In genomic region chr2:20167073-20167472, GRCm38 (mm10) we compare ENCODE assay signal across 11 mouse cellular contexts.
DNase-seq lines count a peak whose midpoint lies in the region; TF ChIP-seq lines count a peak whose summit lies in the region.
"Had no signal": no experiment of that assay in that cellular context is flagged by ENCODE, and none has a peak within 500 bp of the region (broad histone marks: within the 10 kb centered on the region; RNA-seq: fewer than 3 reads in every experiment).

No protein-coding gene starts in this region.

- no peak for TF ChIP-seq CTCF in heart, adult 2 months (IDR thresholded peaks at IDR 0.05)

- no peak for TF ChIP-seq EP300 in heart, adult 2 months (IDR thresholded peaks at IDR 0.05; ENCODE audit: insufficient read depth, low read depth, low read length)

- peaks cover 14% of the 10 kb centered on the region for H3K36me3 ChIP-seq in heart, adult 2 months (ENCODE audit: control insufficient read depth, insufficient read depth, low read length)
- H3K36me3 ChIP-seq: limb, embryonic 12.5 days had no signal

- WGBS in heart, adult 2 months = 44% methylated on average over 1 of the region's 1 CpGs

- peak overlapping the region; percentile 71 for H3K27ac ChIP-seq in heart, adult 2 months
- H3K27ac ChIP-seq: limb, embryonic 12.5 days; macrophage had no signal

- no peaks in the 10 kb centered on the region for H3K79me2 ChIP-seq in heart, adult 2 months (replicated peaks; ENCODE audit: control insufficient read depth, insufficient read depth, low read length)

- H3K4me3 ChIP-seq in heart, adult 2 months = no peak overlapping the region
- H3K4me3 ChIP-seq: limb, embryonic 12.5 days; myocyte had no signal

- no peak overlapping the region; the same call in 1 of the 2 replicates for H3K9ac ChIP-seq in heart, adult 2 months (ENCODE audit: low read depth, low read length)
- H3K9ac ChIP-seq: limb, embryonic 12.5 days had no signal

- no peak for DNase-seq in heart, adult 2 months
- no peak for DNase-seq in heart, adult 11 months
- peak; percentile 5 for DNase-seq in kidney, adult 9 months
- no peak for DNase-seq in kidney, postnatal 25 days
- peak; percentile 14 for DNase-seq in fat pad, adult 2 months (ENCODE audit: extremely low read depth, low read depth, low spot score)
- peak; percentile 14 for DNase-seq in retina, postnatal 7 days (ENCODE audit: low read depth, low spot score)
- DNase-seq in lung, postnatal 25 days (ENCODE audit: low spot score) = no peak
- DNase-seq: right cerebral cortex, postnatal 25 days had no signal

- no peak for TF ChIP-seq POLR2A in heart, adult 2 months (IDR thresholded peaks at IDR 0.05; ENCODE audit: insufficient read depth, low read depth, low read length)

- no peaks in the 10 kb centered on the region for H3K27me3 ChIP-seq in heart, adult 2 months (ENCODE audit: control insufficient read depth, insufficient read depth, low read length)
- H3K27me3 ChIP-seq: limb, embryonic 12.5 days had no signal

- intact Hi-C loops in heart, adult 2 months (cut with DNase I) = loop anchor here (5.0 to 10.0 kb wide), 2 partner anchors 40 to 108 kb away; no protein-coding TSS in a partner anchor

- peaks cover 11% of the 10 kb centered on the region for H3K4me1 ChIP-seq in heart, adult 2 months (ENCODE audit: control insufficient read depth, insufficient read depth, low read length)
- H3K4me1 ChIP-seq: limb, embryonic 12.5 days had no signal

Comparison
In these comparisons a context has a peak if more than half of its experiments do, and no peak if none do; other contexts are left out.
1. DNase-seq: peak in kidney, adult 9 months (single experiment), fat pad, adult 2 months (single experiment) and retina, postnatal 7 days (single experiment); none in heart, adult 2 months (0 of 2), heart, adult 11 months (single experiment), kidney, postnatal 25 days (0 of 2) and lung, postnatal 25 days (single experiment).